Comparison of ENCODE assay signal across 23 mouse cellular contexts in genomic region chr7:144971769-144972168, GRCm38 (mm10). TPM values are rescaled to one million over a fixed set of nuclear protein-coding genes. Genes with fewer than 3 reads are reported as not detected.
A peak's percentile ranks its signal among the peaks of the same experiment; 100 is the strongest.
DNase-seq lines count a peak whose midpoint lies in the region; ATAC-seq and TF ChIP-seq lines count a peak whose summit lies in the region.
"Had no signal": no experiment of that assay in that cellular context is flagged by ENCODE, and none has a peak within 500 bp of the region (broad histone marks: within the 10 kb centered on the region; RNA-seq: fewer than 3 reads in every experiment).

No protein-coding gene starts in this region.

- no peak for DNase-seq in kidney, adult 18-20 months
- DNase-seq in 3134 (ENCODE audit: extremely low read depth, insufficient read length, low spot score) (peak; percentile 58), 3T3-L1 (ENCODE audit: low read depth, low spot score) (peak; percentile 18)
- no peak for DNase-seq in left cerebral cortex, postnatal 4 days
- DNase-seq: cerebellum, adult 9-10 months; heart, postnatal 4 days; kidney, adult 9 months; liver; right cerebral cortex, adult 18-20 months; right cerebral cortex, postnatal 4 days; thymus, adult 2 months; thymus, postnatal 4 days had no signal

- no peak overlapping the region for H3K4me3 ChIP-seq in kidney, embryonic 15.5 days (replicated peaks)
- no peak overlapping the region for H3K4me3 ChIP-seq in intestine, postnatal 0 days (ENCODE audit: low read depth, low read length)
- H3K4me3 ChIP-seq in forebrain, embryonic 13.5 days, result no peak overlapping the region
- H3K4me3 ChIP-seq: forebrain, embryonic 15.5 days; heart, embryonic 15.5 days; hindbrain, embryonic 15.5 days; left cerebral cortex, adult 2 months; limb, embryonic 10.5 days; liver, embryonic 15.5 days; stomach, embryonic 15.5 days had no signal

- 0 out of 2 replicates have a peak, but pooled peaks have one; percentile 12 for ATAC-seq in kidney, embryonic 15.5 days (replicated peaks; ENCODE audit: low FRiP score)
- ATAC-seq in intestine, postnatal 0 days, result 0 out of 2 replicates have a peak, but pooled peaks have one; percentile 15
- no peak for ATAC-seq in forebrain, embryonic 13.5 days
- ATAC-seq: forebrain, embryonic 15.5 days had no signal

- no peak overlapping the region for H3K9ac ChIP-seq in kidney, embryonic 15.5 days
- no peak overlapping the region for H3K9ac ChIP-seq in intestine, postnatal 0 days (ENCODE audit: low read depth, low read length)
- no peak overlapping the region for H3K9ac ChIP-seq in forebrain, embryonic 13.5 days
- H3K9ac ChIP-seq: forebrain, embryonic 15.5 days; heart, embryonic 15.5 days; hindbrain, embryonic 15.5 days; liver, embryonic 15.5 days; stomach, embryonic 15.5 days had no signal

- no peak overlapping the region for H3K4me2 ChIP-seq in kidney, embryonic 15.5 days
- no peak overlapping the region for H3K4me2 ChIP-seq in intestine, postnatal 0 days (replicated peaks; ENCODE audit: low read depth)
- no peak overlapping the region for H3K4me2 ChIP-seq in forebrain, embryonic 13.5 days
- H3K4me2 ChIP-seq: forebrain, embryonic 15.5 days; heart, embryonic 15.5 days; hindbrain, embryonic 15.5 days; liver, embryonic 15.5 days; stomach, embryonic 15.5 days had no signal

- H3K9me3 ChIP-seq in kidney, embryonic 15.5 days (replicated peaks), result no peaks in the 10 kb centered on the region
- no peaks in the 10 kb centered on the region for H3K9me3 ChIP-seq in intestine, postnatal 0 days (ENCODE audit: control insufficient read depth)
- no peaks in the 10 kb centered on the region for H3K9me3 ChIP-seq in forebrain, embryonic 13.5 days (replicated peaks)
- H3K9me3 ChIP-seq: forebrain, embryonic 15.5 days; heart, embryonic 15.5 days; hindbrain, embryonic 15.5 days; limb, embryonic 10.5 days; liver, embryonic 15.5 days; stomach, embryonic 15.5 days had no signal

- H3K27me3 ChIP-seq in kidney, embryonic 15.5 days, result no peaks in the 10 kb centered on the region
- H3K27me3 ChIP-seq in intestine, postnatal 0 days (replicated peaks; ENCODE audit: control insufficient read depth, insufficient read depth, low read length), result no peaks in the 10 kb centered on the region
- H3K27me3 ChIP-seq in forebrain, embryonic 13.5 days, result no peaks in the 10 kb centered on the region
- H3K27me3 ChIP-seq: forebrain, embryonic 15.5 days; heart, embryonic 15.5 days; hindbrain, embryonic 15.5 days; liver, embryonic 15.5 days; stomach, embryonic 15.5 days had no signal

- H3K4me1 ChIP-seq in kidney, embryonic 15.5 days, result 0 out of 2 replicates have a peak, but pooled peaks cover 5% of the 10 kb centered on the region
- no peaks in the 10 kb centered on the region for H3K4me1 ChIP-seq in intestine, postnatal 0 days (replicated peaks; ENCODE audit: control insufficient read depth, insufficient read depth, low read length)
- H3K4me1 ChIP-seq in forebrain, embryonic 13.5 days, result no peaks in the 10 kb centered on the region
- H3K4me1 ChIP-seq: forebrain, embryonic 15.5 days; heart, embryonic 15.5 days; hindbrain, embryonic 15.5 days; liver, embryonic 15.5 days; stomach, embryonic 15.5 days had no signal

- H3K27ac ChIP-seq in kidney, embryonic 15.5 days, result no peak overlapping the region
- no peak overlapping the region for H3K27ac ChIP-seq in intestine, postnatal 0 days (ENCODE audit: low read depth, low read length)
- no peak overlapping the region for H3K27ac ChIP-seq in forebrain, embryonic 13.5 days
- H3K27ac ChIP-seq: forebrain, embryonic 15.5 days; heart, embryonic 15.5 days; hindbrain, embryonic 15.5 days; left cerebral cortex, adult 2 months; limb, embryonic 10.5 days; liver, embryonic 15.5 days; macrophage; stomach, embryonic 15.5 days had no signal

- WGBS in kidney, embryonic 15.5 days, result 64% methylated on average over 2 of the region's 2 CpGs
- WGBS in intestine, postnatal 0 days, result 38% methylated on average over 2 of the region's 2 CpGs
- WGBS in forebrain, embryonic 13.5 days, result 60% methylated on average over 2 of the region's 2 CpGs

- no peak for TF ChIP-seq CTCF in intestine, postnatal 0 days (IDR thresholded peaks at IDR 0.05; ENCODE audit: low read depth)

- intact Hi-C loops in left cerebral cortex, postnatal 4 days (cut with DNase I), result no loop called here

- no peaks in the 10 kb centered on the region for H3K36me3 ChIP-seq in kidney, embryonic 15.5 days
- H3K36me3 ChIP-seq in intestine, postnatal 0 days (ENCODE audit: control insufficient read depth, insufficient read depth), result no peaks in the 10 kb centered on the region
- H3K36me3 ChIP-seq in forebrain, embryonic 13.5 days (ENCODE audit: poor library complexity, severe bottlenecking), result no peaks in the 10 kb centered on the region
- H3K36me3 ChIP-seq: forebrain, embryonic 15.5 days; heart, embryonic 15.5 days; hindbrain, embryonic 15.5 days; limb, embryonic 10.5 days; liver, embryonic 15.5 days; stomach, embryonic 15.5 days had no signal

RNA-seq across cellular contexts. Expression of gene Ccnd1, which starts 32.0 kb away (rescaled TPM):
- 229 and 245 TPM in 2 replicates for polyA plus RNA-seq in kidney, embryonic 15.5 days (2015; fragmentation: Nextera tagmentation; extraction: Ambion mirVana)
- 41.5 and 42.9 TPM in 2 replicates for polyA plus RNA-seq in intestine, postnatal 0 days (2015; fragmentation: Nextera tagmentation; extraction: Ambion mirVana)
- 111 and 131 TPM in 2 replicates for polyA plus RNA-seq in forebrain, embryonic 13.5 days (2015; fragmentation: Nextera tagmentation; extraction: Ambion mirVana)
- 10 to 100 TPM; 27.5 to 30.5 TPM for total RNA-seq in left cerebral cortex, postnatal 4 days (2021)

RNA-seq across cellular contexts. Expression of gene LTO1, which starts 56.9 kb away (rescaled TPM):
- 25.8 and 27.9 TPM in 2 replicates for polyA plus RNA-seq in kidney, embryonic 15.5 days (2015; fragmentation: Nextera tagmentation; extraction: Ambion mirVana)
- polyA plus RNA-seq in intestine, postnatal 0 days (2015; fragmentation: Nextera tagmentation; extraction: Ambion mirVana), result 16.2 and 21.1 TPM in 2 replicates
- polyA plus RNA-seq in forebrain, embryonic 13.5 days (2015; fragmentation: Nextera tagmentation; extraction: Ambion mirVana), result 36.1 and 45.6 TPM in 2 replicates
- 10 to 100 TPM; 33.5 to 36.0 TPM for total RNA-seq in left cerebral cortex, postnatal 4 days (2021)

Comparison
In these comparisons a context has a peak if more than half of its experiments do, and no peak if none do; other contexts are left out.
1. DNase-seq: peak in 3134 (single experiment) and 3T3-L1 (single experiment); none in kidney, adult 18-20 months (single experiment) and left cerebral cortex, postnatal 4 days (single experiment).